ENCODE assay signal across 32 mouse cellular contexts in the genomic region with DNA sequence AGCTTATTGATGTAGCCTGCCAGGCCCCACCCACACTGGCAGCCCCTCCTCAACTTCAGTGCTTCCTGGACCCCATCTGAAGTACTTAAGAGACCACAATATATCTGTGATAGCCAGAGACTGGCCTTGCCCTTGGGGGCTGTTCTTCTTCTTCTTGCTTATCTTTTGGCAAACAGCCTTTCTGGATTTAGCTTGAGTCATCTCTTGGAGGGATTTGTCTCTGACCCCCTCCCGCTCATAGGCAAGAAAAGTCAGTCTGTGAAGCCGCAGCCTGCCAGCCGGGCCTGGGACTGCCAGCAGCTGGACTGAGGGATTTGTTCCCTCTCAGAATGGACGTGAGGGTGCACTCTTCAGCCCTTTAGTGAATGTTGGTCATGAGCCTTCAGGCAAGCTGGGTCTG.
DNase-seq lines count a peak whose midpoint lies in the region; ATAC-seq lines count a peak whose summit lies in the region.
"Had no signal": no experiment of that assay in that cellular context is flagged by ENCODE, and none has a peak within 500 bp of the region (broad histone marks: within the 10 kb centered on the region; RNA-seq: fewer than 3 reads in every experiment).

No protein-coding gene starts in this region.

- peaks cover 4% of the 10 kb centered on the region; the same call in 1 of the 2 replicates for H3K27me3 ChIP-seq in kidney, embryonic 15.5 days
- H3K27me3 ChIP-seq: embryonic facial prominence, embryonic 13.5 days; hindbrain, embryonic 13.5 days; limb, embryonic 15.5 days; liver, embryonic 15.5 days; neural tube, embryonic 13.5 days had no signal

- no peaks in the 10 kb centered on the region for H3K36me3 ChIP-seq in kidney, embryonic 15.5 days
- H3K36me3 ChIP-seq: embryonic facial prominence, embryonic 13.5 days; forebrain, embryonic 10.5 days; G1E; hindbrain, embryonic 13.5 days; limb, embryonic 10.5 days; limb, embryonic 15.5 days; liver, embryonic 15.5 days; lung, embryonic 15.5 days; neural tube, embryonic 13.5 days had no signal

- no peak overlapping the region for H3K4me3 ChIP-seq in kidney, embryonic 15.5 days (replicated peaks)
- H3K4me3 ChIP-seq: embryonic facial prominence, embryonic 13.5 days; forebrain, embryonic 10.5 days; hindbrain, embryonic 13.5 days; limb, embryonic 10.5 days; limb, embryonic 15.5 days; liver, embryonic 15.5 days; lung, embryonic 15.5 days; myocyte; neural tube, embryonic 13.5 days had no signal

- ATAC-seq in kidney, embryonic 15.5 days (replicated peaks; ENCODE audit: low FRiP score) = no peak
- ATAC-seq: forebrain, embryonic 16.5 days; intestine, embryonic 16.5 days; midbrain, embryonic 16.5 days had no signal

- H3K4me2 ChIP-seq in kidney, embryonic 15.5 days = no peak overlapping the region
- H3K4me2 ChIP-seq: embryonic facial prominence, embryonic 13.5 days; heart, embryonic 11.5 days; hindbrain, embryonic 13.5 days; limb, embryonic 15.5 days; liver, embryonic 15.5 days; lung, embryonic 15.5 days; midbrain, embryonic 11.5 days; neural tube, embryonic 13.5 days had no signal

- H3K9me3 ChIP-seq in kidney, embryonic 15.5 days (replicated peaks) = no peaks in the 10 kb centered on the region
- H3K9me3 ChIP-seq: embryonic facial prominence, embryonic 13.5 days; forebrain, embryonic 10.5 days; G1E; hindbrain, embryonic 13.5 days; limb, embryonic 10.5 days; limb, embryonic 15.5 days; liver, embryonic 15.5 days; lung, embryonic 15.5 days; neural tube, embryonic 13.5 days had no signal

- DNase-seq in adrenal gland, adult 2 months = peak; percentile 34
- no peak for DNase-seq in adrenal gland, postnatal 25 days
- peak; percentile 11 for DNase-seq in kidney, postnatal 10 days
- peak; percentile 1 for DNase-seq in thymus, postnatal 4 days
- no peak for DNase-seq in thymus, postnatal 10 days (ENCODE audit: low spot score in 2 of 2)
- DNase-seq in NIH3T3 (ENCODE audit: low read depth) = peak; percentile 59
- DNase-seq: cerebellum, adult 18-20 months; cerebellum, postnatal 10 days; heart, postnatal 36 days; kidney, adult 8-10 months; kidney, postnatal 14 days; layer of hippocampus, adult 9-11 months; lung, postnatal 36 days; retina, postnatal 1 day; right cerebral cortex, postnatal 14 days; thymus, postnatal 25 days had no signal

- no peak overlapping the region for H3K9ac ChIP-seq in kidney, embryonic 15.5 days
- H3K9ac ChIP-seq: embryonic facial prominence, embryonic 13.5 days; hindbrain, embryonic 13.5 days; limb, embryonic 15.5 days; liver, embryonic 15.5 days; lung, embryonic 15.5 days; neural tube, embryonic 13.5 days had no signal

- no peak overlapping the region for H3K27ac ChIP-seq in kidney, embryonic 15.5 days
- H3K27ac ChIP-seq: embryonic facial prominence, embryonic 13.5 days; forebrain, embryonic 10.5 days; hindbrain, embryonic 13.5 days; limb, embryonic 10.5 days; limb, embryonic 15.5 days; liver, embryonic 15.5 days; lung, embryonic 15.5 days; neural tube, embryonic 13.5 days had no signal

- H3K4me1 ChIP-seq in kidney, embryonic 15.5 days = peaks cover 16% of the 10 kb centered on the region; the same call in 1 of the 2 replicates
- H3K4me1 ChIP-seq: liver, embryonic 15.5 days had no signal

- 58% methylated on average over 4 of the region's 4 CpGs for WGBS in kidney, embryonic 15.5 days

Comparison
In these comparisons a context has a peak if more than half of its experiments do, and no peak if none do; other contexts are left out.
1. DNase-seq: peak in adrenal gland, adult 2 months (single experiment), kidney, postnatal 10 days (single experiment), thymus, postnatal 4 days (single experiment) and NIH3T3 (single experiment); none in adrenal gland, postnatal 25 days (single experiment) and thymus, postnatal 10 days (0 of 2).